Mouse (Mus musculus): ENCODE measurements around the gene Pcbp3. TPM values are rescaled to one million over a fixed set of nuclear protein-coding genes. Genes with fewer than 3 reads are reported as not detected.

Pcbp3 gene
- polyA plus RNA-seq, 1 experiment from 2014 or later: 146 TPM

GRCm38 (mm10) chr10:76815481-76815880, 146.2 kb downstream of the Pcbp3 start:
- no peak overlapping the region for H3K4me3 ChIP-seq
- no peaks in the 10 kb centered on the region for H3K27me3 ChIP-seq
- H3K4me1 ChIP-seq (replicated peaks): peaks cover 17% of the 10 kb centered on the region
- H3K36me3 ChIP-seq: no peaks in the 10 kb centered on the region
- 50% methylated on average over 4 of the region's 4 CpGs for WGBS
- ATAC-seq (ENCODE audit: low read depth): no peak
- H3K9ac ChIP-seq: no peak overlapping the region
- no peak overlapping the region for H3K27ac ChIP-seq (replicated peaks)
- no peak overlapping the region for H3K4me2 ChIP-seq
- no peaks in the 10 kb centered on the region for H3K9me3 ChIP-seq

- Histone ChIP-seq H3K27ac (replicated peaks) (no peak overlapping the region), H3K9ac (no peak overlapping the region), H3K4me1 (replicated peaks) (peaks cover 24% of the 10 kb centered on the region), H3K27me3 (no peaks in the 10 kb centered on the region), H3K4me3 (no peak overlapping the region), H3K36me3 (no peaks in the 10 kb centered on the region), H3K4me2 (no peak overlapping the region), H3K9me3 (no peaks in the 10 kb centered on the region)
- no peak for ATAC-seq (ENCODE audit: low read depth)
- 88% methylated on average over 8 of the region's 8 CpGs for WGBS
Measured at GRCm38 (mm10) chr10:76814811-76815210, 146.9 kb downstream of the Pcbp3 start.

GRCm38 (mm10) chr10:76809916-76810660, 151.6 kb downstream of the Pcbp3 start:
- Histone ChIP-seq H3K4me2 (no peak overlapping the region), H3K36me3 (no peaks in the 10 kb centered on the region), H3K9ac (no peak overlapping the region), H3K4me3 (no peak overlapping the region), H3K4me1 (replicated peaks) (peaks cover 17% of the 10 kb centered on the region), H3K27me3 (no peaks in the 10 kb centered on the region), H3K27ac (replicated peaks) (peak overlapping the region; percentile 52; the same call in 1 of the 2 replicates), H3K9me3 (no peaks in the 10 kb centered on the region)
- peak; percentile 59 for ATAC-seq (ENCODE audit: low read depth)
- WGBS: 32% methylated on average over 7 of the region's 7 CpGs

- H3K27ac ChIP-seq (replicated peaks): peak overlapping the region; percentile 54; the same call in 1 of the 2 replicates
- 78% methylated on average over 11 of the region's 11 CpGs for WGBS
Measured at GRCm38 (mm10) chr10:76809439-76809838, 152.2 kb downstream of the Pcbp3 start.

GRCm38 (mm10) chr10:76808446-76809400, 153.0 kb downstream of the Pcbp3 start:
- Histone ChIP-seq H3K9me3 (no peaks in the 10 kb centered on the region), H3K27ac (replicated peaks) (peak overlapping the region; percentile 54; the same call in 1 of the 2 replicates), H3K4me3 (no peak overlapping the region), H3K4me2 (no peak overlapping the region), H3K9ac (no peak overlapping the region), H3K4me1 (replicated peaks) (peaks cover 16% of the 10 kb centered on the region), H3K27me3 (no peaks in the 10 kb centered on the region), H3K36me3 (no peaks in the 10 kb centered on the region)
- WGBS: 72% methylated on average over 10 of the region's 10 CpGs
- ATAC-seq (ENCODE audit: low read depth): no peak

More at GRCm38 (mm10) chr10:76809439-76809838, 152.2 kb downstream of the Pcbp3 start:
- Histone ChIP-seq H3K9me3 (no peaks in the 10 kb centered on the region), H3K9ac (no peak overlapping the region), H3K36me3 (no peaks in the 10 kb centered on the region), H3K4me3 (no peak overlapping the region), H3K4me2 (no peak overlapping the region), H3K27me3 (no peaks in the 10 kb centered on the region), H3K4me1 (replicated peaks) (peaks cover 16% of the 10 kb centered on the region)
- no peak for ATAC-seq (ENCODE audit: low read depth)

- no peak overlapping the region for H3K9ac ChIP-seq
- H3K27ac ChIP-seq (replicated peaks): no peak overlapping the region
- WGBS: 95% methylated on average over 4 of the region's 4 CpGs
- H3K4me3 ChIP-seq: no peak overlapping the region
- H3K27me3 ChIP-seq: no peaks in the 10 kb centered on the region
- peaks cover 14% of the 10 kb centered on the region for H3K36me3 ChIP-seq
- no peaks in the 10 kb centered on the region for H3K9me3 ChIP-seq
- no peak for ATAC-seq (ENCODE audit: low read depth)
- no peak overlapping the region for H3K4me2 ChIP-seq
- peaks cover 11% of the 10 kb centered on the region for H3K4me1 ChIP-seq (replicated peaks)
Measured at GRCm38 (mm10) chr10:76802500-76802885, 159.2 kb downstream of the Pcbp3 start.

GRCm38 (mm10) chr10:76801841-76802499, 159.7 kb downstream of the Pcbp3 start:
- no peak for ATAC-seq (ENCODE audit: low read depth)
- H3K4me1 ChIP-seq (replicated peaks): peaks cover 11% of the 10 kb centered on the region
- peaks cover 18% of the 10 kb centered on the region for H3K36me3 ChIP-seq
- H3K4me2 ChIP-seq: no peak overlapping the region
- H3K9me3 ChIP-seq: no peaks in the 10 kb centered on the region
- 79% methylated on average over 6 of the region's 6 CpGs for WGBS
- no peak overlapping the region for H3K4me3 ChIP-seq
- H3K9ac ChIP-seq: no peak overlapping the region
- no peaks in the 10 kb centered on the region for H3K27me3 ChIP-seq
- H3K27ac ChIP-seq (replicated peaks): no peak overlapping the region

GRCm38 (mm10) chr10:76801237-76801641, 160.4 kb downstream of the Pcbp3 start:
- no peaks in the 10 kb centered on the region for H3K9me3 ChIP-seq
- no peak overlapping the region for H3K9ac ChIP-seq
- no peak overlapping the region for H3K27ac ChIP-seq (replicated peaks)
- H3K36me3 ChIP-seq: peaks cover 18% of the 10 kb centered on the region
- H3K4me3 ChIP-seq: no peak overlapping the region
- H3K4me1 ChIP-seq (replicated peaks): peaks cover 11% of the 10 kb centered on the region
- 84% methylated on average over 5 of the region's 5 CpGs for WGBS
- no peak for ATAC-seq (ENCODE audit: low read depth)
- no peaks in the 10 kb centered on the region for H3K27me3 ChIP-seq
- H3K4me2 ChIP-seq: no peak overlapping the region

- Histone ChIP-seq H3K9me3 (no peaks in the 10 kb centered on the region), H3K4me3 (no peak overlapping the region), H3K27me3 (no peaks in the 10 kb centered on the region), H3K27ac (replicated peaks) (no peak overlapping the region), H3K4me1 (replicated peaks) (peaks cover 11% of the 10 kb centered on the region), H3K4me2 (no peak overlapping the region), H3K9ac (no peak overlapping the region), H3K36me3 (peaks cover 18% of the 10 kb centered on the region)
- 91% methylated on average over 17 of the region's 17 CpGs for WGBS
- no peak for ATAC-seq (ENCODE audit: low read depth)
Measured at GRCm38 (mm10) chr10:76798751-76799585, 162.7 kb downstream of the Pcbp3 start.

- Histone ChIP-seq H3K9me3 (no peaks in the 10 kb centered on the region), H3K4me1 (replicated peaks) (peaks cover 9% of the 10 kb centered on the region; the same call in 1 of the 2 replicates), H3K4me3 (no peak overlapping the region), H3K27ac (replicated peaks) (no peak overlapping the region), H3K36me3 (peaks cover 18% of the 10 kb centered on the region), H3K4me2 (no peak overlapping the region), H3K9ac (no peak overlapping the region), H3K27me3 (no peaks in the 10 kb centered on the region)
- WGBS: 95% methylated on average over 3 of the region's 3 CpGs
- ATAC-seq (ENCODE audit: low read depth): no peak
Measured at GRCm38 (mm10) chr10:76794102-76794501, 167.6 kb downstream of the Pcbp3 start.

- Histone ChIP-seq H3K4me3 (no peak overlapping the region), H3K27ac (replicated peaks) (no peak overlapping the region), H3K36me3 (peaks cover 20% of the 10 kb centered on the region), H3K27me3 (no peaks in the 10 kb centered on the region), H3K4me2 (no peak overlapping the region), H3K9ac (no peak overlapping the region), H3K4me1 (replicated peaks) (peaks cover 9% of the 10 kb centered on the region; the same call in 1 of the 2 replicates), H3K9me3 (no peaks in the 10 kb centered on the region)
- 78% methylated on average over 1 of the region's 1 CpGs for WGBS
- no peak for ATAC-seq (ENCODE audit: low read depth)
Measured at GRCm38 (mm10) chr10:76791475-76791874, 170.2 kb downstream of the Pcbp3 start.

Measured in neural tube, embryonic 13.5 days (tissue).